Mouse (Mus musculus) NIH3T3 (cell line): ENCODE results near the gene Prnd.
A peak's percentile ranks its signal among the peaks of the same experiment; 100 is the strongest.

Experiments
- DNase-seq: peaks from one replicate; pipeline ENCODE4 v3.0.0-alpha.2; 2012; ENCODE audit warnings: low read depth

Prnd gene

DNA sequence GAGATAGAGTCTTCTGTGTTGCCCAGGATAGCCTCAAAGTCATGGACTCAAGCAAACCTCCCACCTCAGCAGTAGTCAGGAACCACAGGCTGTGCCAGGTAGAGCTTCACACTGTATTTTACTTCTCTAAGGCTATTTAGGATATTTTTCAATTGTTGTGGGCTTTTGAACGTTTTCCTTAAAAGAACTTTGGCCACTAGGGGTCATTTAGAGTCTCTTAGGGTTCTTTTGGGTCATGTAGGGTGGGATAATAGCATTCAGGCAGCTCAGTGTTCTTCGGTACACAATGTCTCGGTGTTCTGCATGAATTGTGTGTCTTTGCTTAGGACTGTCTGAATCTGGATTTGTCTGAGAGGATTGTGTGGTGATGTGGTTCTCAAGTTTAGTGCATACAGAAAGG is 37.3 kb downstream of the Prnd start:
- no peak for DNase-seq

DNA sequence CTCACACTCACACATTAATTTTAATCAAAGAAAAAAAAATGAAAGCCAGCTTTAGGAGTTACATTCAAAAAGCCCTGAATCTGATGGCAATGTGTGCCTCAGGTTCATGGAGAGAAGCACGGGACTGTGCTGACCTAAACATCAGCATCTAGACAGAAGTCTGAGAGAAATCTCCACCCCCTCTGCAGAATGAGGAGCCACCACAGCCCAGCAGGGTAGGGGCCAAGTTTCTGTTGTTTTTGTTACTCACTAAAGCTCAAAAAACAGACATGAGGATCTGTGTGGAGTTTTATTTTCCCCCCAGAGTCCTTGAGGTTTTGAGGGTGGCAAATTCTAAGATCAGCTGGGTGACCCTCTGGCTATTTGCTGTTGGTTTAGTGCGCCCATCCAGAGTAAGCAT is 37.9 kb downstream of the Prnd start:
- peak; percentile 72 for DNase-seq

DNA sequence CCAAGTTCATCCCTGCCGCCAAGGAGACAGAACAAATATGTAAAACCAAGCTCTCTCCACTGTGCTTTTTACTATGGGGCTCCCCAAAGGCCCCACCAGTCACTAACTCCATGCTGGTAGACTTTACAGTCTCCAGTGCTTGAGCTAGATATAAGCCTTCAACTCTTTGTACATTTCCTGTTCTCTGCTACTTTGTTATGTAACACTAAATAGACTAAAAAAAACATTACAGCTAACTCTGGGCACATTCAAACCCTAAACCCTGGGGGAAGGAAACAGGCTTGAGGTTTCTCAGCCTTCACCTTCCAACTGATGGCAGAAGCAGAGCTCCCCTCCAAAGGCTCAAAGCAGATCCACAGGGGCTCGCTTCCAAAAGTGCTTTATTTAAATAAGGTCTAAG is 41.8 kb downstream of the Prnd start:
- DNase-seq, result no peak

DNA sequence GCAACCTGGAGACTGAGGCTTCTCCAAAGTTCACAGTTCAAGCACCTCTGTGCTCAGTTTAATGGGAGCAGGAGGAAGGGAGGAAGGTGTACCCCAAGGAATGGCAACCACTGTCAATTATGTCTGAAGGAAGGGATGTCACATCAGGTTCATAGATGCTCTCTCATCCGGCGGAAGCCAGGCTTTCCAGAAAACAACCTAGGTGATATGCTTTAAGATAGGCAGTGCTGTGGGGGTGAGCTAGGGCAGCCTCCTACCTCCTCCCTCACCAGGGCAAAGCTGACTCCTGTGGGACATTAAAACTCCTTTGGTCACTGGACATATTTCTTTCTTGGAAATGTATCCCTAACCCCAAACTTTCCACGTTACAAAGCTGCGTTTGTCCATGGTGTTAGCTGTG is 42.5 kb downstream of the Prnd start:
- no peak for DNase-seq

DNA sequence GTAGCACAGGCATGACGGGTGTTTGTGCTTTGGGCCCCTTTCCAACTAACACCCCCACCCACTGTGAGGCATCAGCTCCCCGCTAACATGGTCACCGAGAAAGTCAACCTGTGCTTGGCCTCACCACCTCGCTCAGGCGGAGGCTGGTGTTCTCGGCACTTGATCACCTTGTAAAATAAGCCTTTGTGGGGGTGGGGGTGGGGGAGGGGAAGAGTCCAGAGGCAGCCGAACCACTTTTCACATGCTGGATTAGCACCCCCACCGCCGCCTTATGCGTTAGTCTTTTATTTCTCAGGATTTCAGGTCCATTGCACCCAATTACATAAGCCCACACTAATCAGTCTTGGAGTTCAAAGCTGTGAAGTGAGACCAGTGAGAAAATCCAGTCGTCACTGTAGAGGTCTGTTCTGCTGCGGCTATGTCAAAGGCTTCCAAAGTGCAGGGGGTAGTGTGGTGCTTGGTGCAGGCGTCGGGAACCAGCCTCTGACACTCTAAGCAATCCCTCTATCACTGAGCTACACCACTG is 43.0 kb downstream of the Prnd start:
- DNase-seq, result no peak

GRCm38 (mm10) chr2:131994971-131995370 is 44.3 kb downstream of the Prnd start:
- DNase-seq, result no peak

- DNase-seq, result no peak
Measured at GRCm38 (mm10) chr2:131995742-131996141, 45.1 kb downstream of the Prnd start.

DNA sequence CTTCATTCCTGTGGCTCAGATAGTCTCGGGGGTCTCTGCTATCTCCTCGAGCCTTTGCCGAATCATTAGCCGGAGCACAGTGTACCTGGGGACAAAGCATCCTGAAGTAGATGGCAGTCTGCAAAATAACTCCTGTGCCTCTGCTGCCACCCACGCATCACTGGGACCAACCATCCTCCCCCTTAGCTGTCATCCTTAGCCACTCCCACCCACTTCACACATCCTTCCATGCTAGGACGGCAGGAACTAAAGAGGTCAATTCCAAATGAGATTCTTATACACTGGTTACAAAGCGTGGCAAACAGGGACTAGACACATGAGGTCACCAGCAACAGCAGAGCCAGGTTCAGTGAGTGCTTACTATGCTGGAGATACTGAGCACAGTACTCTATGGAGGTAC is 45.7 kb downstream of the Prnd start:
- DNase-seq, result no peak

- no peak for DNase-seq
Measured at GRCm38 (mm10) chr2:131997356-131997755, 46.7 kb downstream of the Prnd start.

GRCm38 (mm10) chr2:132001696-132002334 is 51.2 kb downstream of the Prnd start:
- DNase-seq, result no peak

- DNase-seq, result peak; percentile 77
Measured at GRCm38 (mm10) chr2:132003916-132004315, 53.3 kb downstream of the Prnd start.

GRCm38 (mm10) chr2:132004495-132005136 is 54.0 kb downstream of the Prnd start:
- DNase-seq, result peak; percentile 36

DNA sequence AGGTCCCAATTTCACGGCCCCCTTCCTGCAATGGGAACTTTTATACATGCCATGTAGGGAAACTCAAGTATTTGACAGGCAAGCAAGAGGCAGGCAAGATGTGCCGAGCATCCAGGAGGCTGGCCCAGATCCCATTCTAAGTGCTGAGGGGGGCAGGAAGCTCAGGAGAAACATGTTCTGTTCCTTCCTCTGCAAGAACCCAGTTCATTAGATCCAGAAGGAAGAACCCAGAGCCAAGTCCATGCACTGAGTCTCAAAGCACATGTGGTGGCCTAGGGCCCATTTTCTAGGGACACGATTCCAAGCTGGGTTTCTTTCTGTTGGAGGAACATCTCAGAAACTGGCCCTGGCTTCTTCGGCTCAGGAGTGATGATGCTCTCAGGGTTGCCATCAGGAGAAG is 54.8 kb downstream of the Prnd start:
- peak; percentile 54 for DNase-seq
